Mouse (Mus musculus) hindbrain, postnatal 0 days (tissue): ENCODE results near the gene Dlg1. TPM values are rescaled to one million over a fixed set of nuclear protein-coding genes. Genes with fewer than 3 reads are reported as not detected.

Source experiments
- ATAC-seq: fragments of 200-750 bp; cut with Nextera tagmentation; 2 replicates; pipeline ENCODE4 v1.8.0; 2017; ENCODE audit warnings: mild to moderate bottlenecking, moderate TSS enrichment, moderate library complexity
- DNase-seq: peaks from one replicate; pipeline ENCODE4 v3.0.0-alpha.2; 2015; ENCODE audit warnings: low spot score
- H3K27ac ChIP-seq: fragments of 300-500 bp; sonication (generic); 2 replicates; pipeline ENCODE4 v1.5.1; 2014; ENCODE audit warnings: mild to moderate bottlenecking
- H3K27me3 ChIP-seq: fragments of 300-500 bp; sonication (generic); 2 replicates; pipeline ENCODE4 v1.6.1; 2014; ENCODE audit warnings: low read length, mixed read lengths; ENCODE audit not compliant: insufficient read depth
- H3K36me3 ChIP-seq: fragments of 300-500 bp; sonication (generic); 2 replicates; pipeline ENCODE4 v1.6.1; 2014; ENCODE audit warnings: low read length, mixed read lengths; ENCODE audit not compliant: insufficient read depth
- H3K4me1 ChIP-seq: fragments of 300-500 bp; sonication (generic); 2 replicates; pipeline ENCODE4 v1.6.1; 2014; ENCODE audit warnings: antibody characterized with exemption, low read length, mixed read lengths; ENCODE audit not compliant: insufficient read depth
- H3K4me2 ChIP-seq: fragments of 300-500 bp; sonication (generic); 2 replicates; pipeline ENCODE4 v1.6.1; 2014; ENCODE audit warnings: low read depth, mild to moderate bottlenecking, low read length, moderate library complexity, mixed read lengths
- H3K4me3 ChIP-seq: fragments of 300-500 bp; sonication (generic); 2 replicates; pipeline ENCODE4 v1.5.1; 2014; ENCODE audit warnings: low read length
- H3K9ac ChIP-seq: fragments of 300-500 bp; sonication (generic); replicated peaks from 2 replicates; pipeline ENCODE4 v1.6.1; 2014; ENCODE audit warnings: mild to moderate bottlenecking, low read length, moderate library complexity, mixed read lengths
- H3K9me3 ChIP-seq: fragments of 300-500 bp; sonication (generic); 2 replicates; pipeline ENCODE4 v1.6.1; 2016; ENCODE audit warnings: low read length, mixed read lengths
- CTCF ChIP-seq: IDR thresholded peaks from 2 replicates; pipeline ENCODE4 v1.5.1; 2016; ENCODE audit warnings: antibody characterized with exemption, control low read depth, low read depth
- WGBS: fragments of 180-500 bp; shearing (Covaris S2); extraction: QIAGEN DNeasy Blood & Tissue Kit; methylation state at CpG from one replicate; pipeline ENCODE4 v1.1.7; 2014; 5-methylcytosine and 5-hydroxymethylcytosine counted together
- polyA plus RNA-seq: library from polyadenylated mRNA; unstranded; fragments of >200 nt; fragmentation: Nextera tagmentation; extraction: Ambion mirVana; gene quantifications from 2 replicates; pipeline ENCODE4 v1.2.1, GENCODE M21; 2015
- total RNA-seq: library from RNA; depleted of rRNA; stranded (reverse); fragments of >200 nt; gene quantifications from 2 replicates; pipeline ENCODE4 v1.2.3, GENCODE M21; 2014

The Dlg1 gene
- total and polyA plus RNA-seq, 2 experiments from 2014 or later, result 11.3 to 22.7 TPM

- peak overlapping the region; percentile 89 for H3K4me2 ChIP-seq
- no peaks in the 10 kb centered on the region for H3K36me3 ChIP-seq
- no peak for TF ChIP-seq CTCF
- H3K27ac ChIP-seq, result peak overlapping the region; percentile 80
- H3K4me3 ChIP-seq, result peak overlapping the region; percentile 96
- H3K9me3 ChIP-seq, result no peaks in the 10 kb centered on the region
- peaks cover 3% of the 10 kb centered on the region; the same call in 1 of the 2 replicates for H3K4me1 ChIP-seq
- H3K27me3 ChIP-seq, result no peaks in the 10 kb centered on the region
- ATAC-seq, result peak; percentile 73; the same call in 1 of the 2 replicates
- no peak for DNase-seq
- WGBS, result 0% methylated on average over 34 of the region's 36 CpGs
- peak overlapping the region; percentile 78 for H3K9ac ChIP-seq
Measured at GRCm38 (mm10) chr16:31664287-31664597, 999 bp downstream of the Dlg1 start.

GRCm38 (mm10) chr16:31672202-31672601, 9.0 kb downstream of the Dlg1 start:
- Histone ChIP-seq H3K4me3 (no peak overlapping the region), H3K36me3 (no peaks in the 10 kb centered on the region), H3K4me1 (no peaks in the 10 kb centered on the region), H3K9me3 (no peaks in the 10 kb centered on the region), H3K9ac (no peak overlapping the region), H3K27me3 (no peaks in the 10 kb centered on the region), H3K4me2 (no peak overlapping the region), H3K27ac (no peak overlapping the region)
- DNase-seq (no peak), ATAC-seq (no peak)
- TF ChIP-seq CTCF, result 0 out of 2 replicates have a peak, but pooled peaks have one; percentile 13
- WGBS, result 85% methylated on average over 1 of the region's 1 CpGs

- 88% methylated on average over 4 of the region's 4 CpGs for WGBS
- DNase-seq (no peak), ATAC-seq (no peak)
- Histone ChIP-seq H3K9me3 (no peaks in the 10 kb centered on the region), H3K9ac (no peak overlapping the region), H3K27ac (no peak overlapping the region), H3K27me3 (no peaks in the 10 kb centered on the region), H3K4me1 (no peaks in the 10 kb centered on the region), H3K4me3 (no peak overlapping the region), H3K4me2 (no peak overlapping the region), H3K36me3 (no peaks in the 10 kb centered on the region)
- no peak for TF ChIP-seq CTCF
Measured at GRCm38 (mm10) chr16:31677463-31677862, 14.2 kb downstream of the Dlg1 start.

GRCm38 (mm10) chr16:31682291-31682690, 19.0 kb downstream of the Dlg1 start:
- Histone ChIP-seq H3K36me3 (no peaks in the 10 kb centered on the region), H3K27ac (no peak overlapping the region), H3K9ac (no peak overlapping the region), H3K9me3 (no peaks in the 10 kb centered on the region), H3K27me3 (no peaks in the 10 kb centered on the region), H3K4me2 (no peak overlapping the region), H3K4me3 (no peak overlapping the region), H3K4me1 (no peaks in the 10 kb centered on the region)
- no peak for ATAC-seq
- WGBS, result 97% methylated on average over 6 of the region's 6 CpGs
- TF ChIP-seq CTCF, result no peak
- no peak for DNase-seq

GRCm38 (mm10) chr16:31683670-31684430, 20.6 kb downstream of the Dlg1 start:
- Histone ChIP-seq H3K4me2 (no peak overlapping the region), H3K4me3 (no peak overlapping the region), H3K27me3 (no peaks in the 10 kb centered on the region), H3K36me3 (no peaks in the 10 kb centered on the region), H3K27ac (no peak overlapping the region), H3K4me1 (no peaks in the 10 kb centered on the region), H3K9me3 (no peaks in the 10 kb centered on the region), H3K9ac (no peak overlapping the region)
- WGBS, result 75% methylated on average over 9 of the region's 9 CpGs
- peak; percentile 17 for DNase-seq
- no peak for TF ChIP-seq CTCF
- no peak for ATAC-seq

GRCm38 (mm10) chr16:31684771-31685170, 21.5 kb downstream of the Dlg1 start:
- no peak overlapping the region for H3K27ac ChIP-seq
- no peaks in the 10 kb centered on the region for H3K9me3 ChIP-seq
- no peak overlapping the region for H3K4me3 ChIP-seq
- no peaks in the 10 kb centered on the region for H3K27me3 ChIP-seq
- TF ChIP-seq CTCF, result no peak
- ATAC-seq, result no peak
- no peak for DNase-seq
- no peaks in the 10 kb centered on the region for H3K4me1 ChIP-seq
- no peaks in the 10 kb centered on the region for H3K36me3 ChIP-seq
- no peak overlapping the region for H3K9ac ChIP-seq
- no peak overlapping the region for H3K4me2 ChIP-seq
- WGBS, result 85% methylated on average over 4 of the region's 4 CpGs

- Histone ChIP-seq H3K4me2 (no peak overlapping the region), H3K4me3 (no peak overlapping the region), H3K9ac (no peak overlapping the region), H3K4me1 (no peaks in the 10 kb centered on the region), H3K27ac (no peak overlapping the region), H3K27me3 (no peaks in the 10 kb centered on the region), H3K36me3 (no peaks in the 10 kb centered on the region), H3K9me3 (no peaks in the 10 kb centered on the region)
- DNase-seq (no peak), ATAC-seq (no peak)
- TF ChIP-seq CTCF, result no peak
Measured at GRCm38 (mm10) chr16:31687766-31688165, 24.5 kb downstream of the Dlg1 start.
